Mouse (Mus musculus): ENCODE data around the gene Wdr91. TPM values are rescaled to one million over a fixed set of nuclear protein-coding genes. Genes with fewer than 3 reads are reported as not detected.

Wdr91 gene
- polyA plus RNA-seq, 1 experiment from 2014 or later: 15.0 TPM

- no peak for DNase-seq (ENCODE audit: low spot score)
- ATAC-seq (ENCODE audit: low FRiP score): no peak
- Histone ChIP-seq H3K9me3 (ENCODE audit: control insufficient read depth, low read length) (no peaks in the 10 kb centered on the region), H3K9ac (no peak overlapping the region), H3K4me1 (replicated peaks; ENCODE audit: control insufficient read depth, insufficient read depth, low read length) (no peaks in the 10 kb centered on the region), H3K27me3 (ENCODE audit: control insufficient read depth, insufficient read depth, low read length) (no peaks in the 10 kb centered on the region), H3K4me3 (replicated peaks; ENCODE audit: low read length) (no peak overlapping the region), H3K27ac (no peak overlapping the region), H3K4me2 (replicated peaks) (no peak overlapping the region), H3K36me3 (replicated peaks; ENCODE audit: control insufficient read depth, insufficient read depth) (no peaks in the 10 kb centered on the region)
- 62% methylated on average over 14 of the region's 14 CpGs for WGBS
Observed at GRCm38 (mm10) chr6:34921941-34922340, 11.3 kb upstream of the Wdr91 start.

- Histone ChIP-seq H3K4me1 (replicated peaks; ENCODE audit: control insufficient read depth, insufficient read depth, low read length) (no peaks in the 10 kb centered on the region), H3K4me2 (replicated peaks) (no peak overlapping the region), H3K9ac (no peak overlapping the region), H3K36me3 (replicated peaks; ENCODE audit: control insufficient read depth, insufficient read depth) (no peaks in the 10 kb centered on the region), H3K4me3 (replicated peaks; ENCODE audit: low read length) (no peak overlapping the region), H3K27ac (no peak overlapping the region), H3K9me3 (ENCODE audit: control insufficient read depth, low read length) (no peaks in the 10 kb centered on the region), H3K27me3 (ENCODE audit: control insufficient read depth, insufficient read depth, low read length) (no peaks in the 10 kb centered on the region)
- WGBS: 95% methylated on average over 12 of the region's 12 CpGs
- DNase-seq (ENCODE audit: low spot score) (no peak), ATAC-seq (ENCODE audit: low FRiP score) (no peak)
Observed at GRCm38 (mm10) chr6:34920631-34921030, 10.0 kb upstream of the Wdr91 start.

GRCm38 (mm10) chr6:34919956-34920355 lies 9.3 kb upstream of the Wdr91 start, which contains the start of gene Stra8:
Stra8 (plus strand) TSS chr6:34920163.
- DNase-seq (ENCODE audit: low spot score) (no peak), ATAC-seq (ENCODE audit: low FRiP score) (no peak)
- Histone ChIP-seq H3K36me3 (replicated peaks; ENCODE audit: control insufficient read depth, insufficient read depth) (no peaks in the 10 kb centered on the region), H3K9me3 (ENCODE audit: control insufficient read depth, low read length) (no peaks in the 10 kb centered on the region), H3K27ac (no peak within 1 kb of the TSS), H3K9ac (no peak within 1 kb of the TSS), H3K4me1 (replicated peaks; ENCODE audit: control insufficient read depth, insufficient read depth, low read length) (no peaks in the 10 kb centered on the region), H3K4me2 (replicated peaks) (no peak within 1 kb of the TSS), H3K4me3 (replicated peaks; ENCODE audit: low read length) (no peak within 1 kb of the TSS), H3K27me3 (ENCODE audit: control insufficient read depth, insufficient read depth, low read length) (no peaks in the 10 kb centered on the region)
- 50% methylated on average over 10 of the region's 10 CpGs for WGBS

GRCm38 (mm10) chr6:34919146-34919545 lies 8.5 kb upstream of the Wdr91 start:
- DNase-seq (ENCODE audit: low spot score) (no peak), ATAC-seq (ENCODE audit: low FRiP score) (no peak)
- Histone ChIP-seq H3K4me2 (replicated peaks) (no peak overlapping the region), H3K36me3 (replicated peaks; ENCODE audit: control insufficient read depth, insufficient read depth) (no peaks in the 10 kb centered on the region), H3K27ac (no peak overlapping the region), H3K4me3 (replicated peaks; ENCODE audit: low read length) (no peak overlapping the region), H3K9me3 (ENCODE audit: control insufficient read depth, low read length) (no peaks in the 10 kb centered on the region), H3K27me3 (ENCODE audit: control insufficient read depth, insufficient read depth, low read length) (no peaks in the 10 kb centered on the region), H3K9ac (no peak overlapping the region), H3K4me1 (replicated peaks; ENCODE audit: control insufficient read depth, insufficient read depth, low read length) (no peaks in the 10 kb centered on the region)
- 84% methylated on average over 7 of the region's 7 CpGs for WGBS

- DNase-seq (ENCODE audit: low spot score) (no peak), ATAC-seq (ENCODE audit: low FRiP score) (no peak)
- Histone ChIP-seq H3K4me2 (replicated peaks) (no peak overlapping the region), H3K36me3 (replicated peaks; ENCODE audit: control insufficient read depth, insufficient read depth) (no peaks in the 10 kb centered on the region), H3K4me3 (replicated peaks; ENCODE audit: low read length) (no peak overlapping the region), H3K4me1 (replicated peaks; ENCODE audit: control insufficient read depth, insufficient read depth, low read length) (peaks cover 6% of the 10 kb centered on the region; the same call in 1 of the 2 replicates), H3K9me3 (ENCODE audit: control insufficient read depth, low read length) (no peaks in the 10 kb centered on the region), H3K27ac (no peak overlapping the region), H3K27me3 (ENCODE audit: control insufficient read depth, insufficient read depth, low read length) (no peaks in the 10 kb centered on the region), H3K9ac (no peak overlapping the region)
- 90% methylated on average over 3 of the region's 3 CpGs for WGBS
Observed at GRCm38 (mm10) chr6:34914462-34914861, 3.8 kb upstream of the Wdr91 start.

GRCm38 (mm10) chr6:34913341-34914040 lies 2.8 kb upstream of the Wdr91 start:
- H3K9ac ChIP-seq: no peak overlapping the region
- no peaks in the 10 kb centered on the region for H3K27me3 ChIP-seq (ENCODE audit: control insufficient read depth, insufficient read depth, low read length)
- no peak overlapping the region for H3K27ac ChIP-seq
- peaks cover 9% of the 10 kb centered on the region; the same call in 1 of the 2 replicates for H3K4me1 ChIP-seq (replicated peaks; ENCODE audit: control insufficient read depth, insufficient read depth, low read length)
- no peaks in the 10 kb centered on the region for H3K9me3 ChIP-seq (ENCODE audit: control insufficient read depth, low read length)
- no peak for DNase-seq (ENCODE audit: low spot score)
- no peak overlapping the region for H3K4me3 ChIP-seq (replicated peaks; ENCODE audit: low read length)
- ATAC-seq (ENCODE audit: low FRiP score): no peak
- H3K36me3 ChIP-seq (replicated peaks; ENCODE audit: control insufficient read depth, insufficient read depth): no peaks in the 10 kb centered on the region
- H3K4me2 ChIP-seq (replicated peaks): no peak overlapping the region
- WGBS: 88% methylated on average over 13 of the region's 13 CpGs

- Histone ChIP-seq H3K4me2 (replicated peaks) (peak overlapping the region; percentile 66), H3K27ac (peak overlapping the region; percentile 89), H3K4me3 (replicated peaks; ENCODE audit: low read length) (peak overlapping the region; percentile 71), H3K36me3 (replicated peaks; ENCODE audit: control insufficient read depth, insufficient read depth) (peaks cover 27% of the 10 kb centered on the region), H3K9ac (peak overlapping the region; percentile 76), H3K27me3 (ENCODE audit: control insufficient read depth, insufficient read depth, low read length) (no peaks in the 10 kb centered on the region), H3K4me1 (replicated peaks; ENCODE audit: control insufficient read depth, insufficient read depth, low read length) (peaks cover 9% of the 10 kb centered on the region; the same call in 1 of the 2 replicates), H3K9me3 (ENCODE audit: control insufficient read depth, low read length) (no peaks in the 10 kb centered on the region)
- DNase-seq (ENCODE audit: low spot score): no peak
- no peak for ATAC-seq (ENCODE audit: low FRiP score)
- 47% methylated on average over 8 of the region's 8 CpGs for WGBS
Observed at GRCm38 (mm10) chr6:34909631-34910345, 888 bp downstream of the Wdr91 start.

GRCm38 (mm10) chr6:34907696-34908260 lies 2.9 kb downstream of the Wdr91 start:
- no peak for ATAC-seq (ENCODE audit: low FRiP score)
- Histone ChIP-seq H3K36me3 (replicated peaks; ENCODE audit: control insufficient read depth, insufficient read depth) (peaks cover 46% of the 10 kb centered on the region), H3K9me3 (ENCODE audit: control insufficient read depth, low read length) (no peaks in the 10 kb centered on the region), H3K27me3 (ENCODE audit: control insufficient read depth, insufficient read depth, low read length) (no peaks in the 10 kb centered on the region), H3K4me3 (replicated peaks; ENCODE audit: low read length) (no peak overlapping the region), H3K27ac (no peak overlapping the region), H3K4me2 (replicated peaks) (no peak overlapping the region), H3K9ac (no peak overlapping the region), H3K4me1 (replicated peaks; ENCODE audit: control insufficient read depth, insufficient read depth, low read length) (peaks cover 9% of the 10 kb centered on the region; the same call in 1 of the 2 replicates)
- no peak for DNase-seq (ENCODE audit: low spot score)
- whole genome bisulfite sequencing: 90% methylated on average over 18 of the region's 18 CpGs

- no peaks in the 10 kb centered on the region for H3K27me3 ChIP-seq (ENCODE audit: control insufficient read depth, insufficient read depth, low read length)
- peaks cover 10% of the 10 kb centered on the region; the same call in 1 of the 2 replicates for H3K4me1 ChIP-seq (replicated peaks; ENCODE audit: control insufficient read depth, insufficient read depth, low read length)
- WGBS: 49% methylated on average over 2 of the region's 2 CpGs
- no peak overlapping the region for H3K4me2 ChIP-seq (replicated peaks)
- no peak for ATAC-seq (ENCODE audit: low FRiP score)
- H3K9me3 ChIP-seq (ENCODE audit: control insufficient read depth, low read length): no peaks in the 10 kb centered on the region
- no peak overlapping the region for H3K4me3 ChIP-seq (replicated peaks; ENCODE audit: low read length)
- H3K9ac ChIP-seq: no peak overlapping the region
- no peak overlapping the region for H3K27ac ChIP-seq
- H3K36me3 ChIP-seq (replicated peaks; ENCODE audit: control insufficient read depth, insufficient read depth): peaks cover 52% of the 10 kb centered on the region
- DNase-seq (ENCODE audit: low spot score): no peak
Observed at GRCm38 (mm10) chr6:34907121-34907614, 3.5 kb downstream of the Wdr91 start.
